Mouse (Mus musculus) liver, adult 2 months (tissue): ENCODE results near the gene Pdzd9. TPM values are rescaled to one million over a fixed set of nuclear protein-coding genes. Genes with fewer than 3 reads are reported as not detected.
A peak's percentile ranks its signal among the peaks of the same experiment; 100 is the strongest.

ENCODE experiments used
- DNase-seq: peaks from one replicate; pipeline ENCODE4 v3.0.0-alpha.2; 2011; ENCODE audit warnings: low read depth, low spot score; ENCODE audit errors: extremely low read depth
- H3K27ac ChIP-seq: fragments of 200-500 bp; replicated peaks from 2 replicates; pipeline ENCODE4 v1.5.1; 2012; ENCODE audit warnings: low read depth, mild to moderate bottlenecking, control low read depth, inconsistent platforms, low read length; ENCODE audit not compliant: insufficient read depth
- H3K27me3 ChIP-seq: fragments of 200-500 bp; 2 replicates; pipeline ENCODE4 v1.6.1; 2012; ENCODE audit warnings: mild to moderate bottlenecking, moderate library complexity, low read length, inconsistent platforms; ENCODE audit not compliant: control insufficient read depth, insufficient read depth
- H3K36me3 ChIP-seq: fragments of 200-500 bp; 2 replicates; pipeline ENCODE4 v1.6.1; 2012; ENCODE audit warnings: low read length, inconsistent platforms; ENCODE audit not compliant: control insufficient read depth, insufficient read depth
- H3K4me1 ChIP-seq: fragments of 200-500 bp; 2 replicates; pipeline ENCODE4 v1.6.1; 2011; ENCODE audit warnings: low read length; ENCODE audit not compliant: control insufficient read depth, insufficient read depth
- H3K4me3 ChIP-seq: fragments of 200-500 bp; 2 replicates; pipeline ENCODE4 v1.5.1; 2011; ENCODE audit warnings: low read depth, mild to moderate bottlenecking, control low read depth, low read length, moderate library complexity; ENCODE audit not compliant: insufficient read depth
- H3K79me2 ChIP-seq: fragments of 200-500 bp; 2 replicates; pipeline ENCODE4 v1.6.1; 2012; ENCODE audit warnings: inconsistent platforms, mild to moderate bottlenecking, low read length, moderate library complexity; ENCODE audit not compliant: control insufficient read depth, insufficient read depth
- H3K9ac ChIP-seq: fragments of 200-500 bp; 2 replicates; pipeline ENCODE4 v1.6.1; 2012; ENCODE audit warnings: low read depth, mild to moderate bottlenecking, control low read depth, inconsistent platforms, low read length
- CTCF ChIP-seq: fragments of 200-500 bp; IDR thresholded peaks from 2 replicates; pipeline ENCODE4 v1.5.1; 2011; ENCODE audit warnings: low read depth, low read length, control low read depth
- POLR2A ChIP-seq: fragments of 200-500 bp; IDR thresholded peaks from 2 replicates; pipeline ENCODE4 v1.6.1; 2011; ENCODE audit warnings: low read length, control low read depth; ENCODE audit not compliant: insufficient read depth; ENCODE audit errors: extremely low read depth
- WGBS: fragments of 180-500 bp; shearing (Covaris S2); methylation state at CpG from one replicate; pipeline ENCODE4 v1.1.7; 2018; 5-methylcytosine and 5-hydroxymethylcytosine counted together
- polyA plus RNA-seq: library from polyadenylated mRNA; depleted of rRNA; stranded (reverse); fragments of >200 nt; gene quantifications from 2 replicates; pipeline ENCODE4 v1.2.3, GENCODE M21; 2012
- total RNA-seq: library from RNA; depleted of rRNA; stranded (reverse); fragments of >200 nt; gene quantifications from 2 replicates; pipeline ENCODE4 v1.2.3, GENCODE M21; 2014

The Pdzd9 gene
- total and polyA plus RNA-seq, 2 experiments = not detected

- H3K4me3 ChIP-seq = peak within 1 kb of the TSS; percentile 87
- WGBS = 1% methylated on average over 44 of the region's 44 CpGs
- peak within 1 kb of the TSS; percentile 81 for H3K9ac ChIP-seq
- peaks cover 5% of the 10 kb centered on the region for H3K4me1 ChIP-seq
- peak; percentile 50 for DNase-seq
- no peaks in the 10 kb centered on the region for H3K36me3 ChIP-seq
- H3K27me3 ChIP-seq = no peaks in the 10 kb centered on the region
- no peak for TF ChIP-seq POLR2A
- no peak for TF ChIP-seq CTCF
- H3K79me2 ChIP-seq = peaks cover 10% of the 10 kb centered on the region; the same call in 1 of the 2 replicates
- peak within 1 kb of the TSS; percentile 70 for H3K27ac ChIP-seq
Measured at GRCm38 (mm10) chr7:120677001-120677643, 7.0 kb upstream of the Pdzd9 start, which contains the start of gene Mosmo. Mosmo (plus strand) TSS chr7:120677618.

GRCm38 (mm10) chr7:120671271-120671670 lies 1.1 kb upstream of the Pdzd9 start:
- H3K4me3 ChIP-seq = no peak overlapping the region
- 63% methylated on average over 2 of the region's 2 CpGs for WGBS
- no peaks in the 10 kb centered on the region for H3K79me2 ChIP-seq
- TF ChIP-seq CTCF = no peak
- no peak for TF ChIP-seq POLR2A
- no peak overlapping the region for H3K9ac ChIP-seq
- no peaks in the 10 kb centered on the region; the same call in 1 of the 2 replicates for H3K4me1 ChIP-seq
- no peak overlapping the region for H3K27ac ChIP-seq
- H3K27me3 ChIP-seq = no peaks in the 10 kb centered on the region
- no peak for DNase-seq
- H3K36me3 ChIP-seq = no peaks in the 10 kb centered on the region

- DNase-seq = no peak
- WGBS = 92% methylated on average over 4 of the region's 4 CpGs
Measured at GRCm38 (mm10) chr7:120662079-120662478, 8.1 kb downstream of the Pdzd9 start.

GRCm38 (mm10) chr7:120647849-120648248 lies 22.3 kb downstream of the Pdzd9 start:
- Histone ChIP-seq H3K36me3 (peaks cover 76% of the 10 kb centered on the region), H3K79me2 (no peaks in the 10 kb centered on the region), H3K9ac (no peak overlapping the region), H3K27me3 (no peaks in the 10 kb centered on the region), H3K4me3 (no peak overlapping the region), H3K4me1 (no peaks in the 10 kb centered on the region; the same call in 1 of the 2 replicates), H3K27ac (no peak overlapping the region)
- DNase-seq = no peak
- no peak for TF ChIP-seq CTCF
- TF ChIP-seq POLR2A = no peak
- WGBS = 81% methylated on average over 2 of the region's 2 CpGs

More at GRCm38 (mm10) chr7:120662079-120662478, 8.1 kb downstream of the Pdzd9 start:
- H3K36me3 ChIP-seq = peaks cover 25% of the 10 kb centered on the region
- H3K27ac ChIP-seq = no peak overlapping the region
- no peaks in the 10 kb centered on the region for H3K79me2 ChIP-seq
- no peaks in the 10 kb centered on the region for H3K4me1 ChIP-seq
- TF ChIP-seq POLR2A (no peak), CTCF (no peak)
- H3K9ac ChIP-seq = no peak overlapping the region
- no peak overlapping the region for H3K4me3 ChIP-seq
- no peaks in the 10 kb centered on the region for H3K27me3 ChIP-seq

GRCm38 (mm10) chr7:120643217-120643616 lies 26.9 kb downstream of the Pdzd9 start:
- no peak for TF ChIP-seq POLR2A
- TF ChIP-seq CTCF = peak; percentile 13; the same call in 1 of the 2 replicates
- no peak overlapping the region for H3K27ac ChIP-seq
- H3K36me3 ChIP-seq = peaks cover 70% of the 10 kb centered on the region
- 80% methylated on average over 4 of the region's 4 CpGs for WGBS
- no peak overlapping the region for H3K9ac ChIP-seq
- H3K79me2 ChIP-seq = no peaks in the 10 kb centered on the region
- no peaks in the 10 kb centered on the region; the same call in 1 of the 2 replicates for H3K4me1 ChIP-seq
- no peak for DNase-seq
- no peaks in the 10 kb centered on the region for H3K27me3 ChIP-seq
- H3K4me3 ChIP-seq = no peak overlapping the region

- peaks cover 25% of the 10 kb centered on the region; the same call in 1 of the 2 replicates for H3K36me3 ChIP-seq
- H3K79me2 ChIP-seq = peaks cover 16% of the 10 kb centered on the region; the same call in 1 of the 2 replicates
- peak overlapping the region; percentile 94 for H3K4me3 ChIP-seq
- H3K4me1 ChIP-seq = peaks cover 8% of the 10 kb centered on the region
- under 1% methylated on average over 11 of the region's 11 CpGs for WGBS
- TF ChIP-seq POLR2A (no peak), CTCF (no peak)
- no peaks in the 10 kb centered on the region for H3K27me3 ChIP-seq
- DNase-seq = peak; percentile 34
- H3K27ac ChIP-seq = peak overlapping the region; percentile 93
- H3K9ac ChIP-seq = peak overlapping the region; percentile 96
Measured at GRCm38 (mm10) chr7:120635821-120636220, 34.3 kb downstream of the Pdzd9 start.
